Mouse (Mus musculus) forebrain, embryonic 15.5 days (tissue): ENCODE measurements around the gene Noxred1. TPM values are rescaled to one million over a fixed set of nuclear protein-coding genes. Genes with fewer than 3 reads are reported as not detected.
"Not testable (repeated sequence)": the region's sequence is repeated elsewhere in the genome, so short reads cannot be mapped to it uniquely, and the experiment has no call there.

Source experiments
- ATAC-seq: fragments of 200-750 bp; cut with Nextera tagmentation; replicated peaks from 2 replicates; pipeline ENCODE4 v1.8.0; 2017; ENCODE audit warnings: mild to moderate bottlenecking, moderate TSS enrichment, moderate library complexity
- H3K27ac ChIP-seq: fragments of 300-500 bp; sonication (generic); replicated peaks from 2 replicates; pipeline ENCODE4 v1.5.1; 2015; ENCODE audit warnings: mild to moderate bottlenecking, inconsistent platforms
- H3K27me3 ChIP-seq: fragments of 300-500 bp; sonication (generic); 2 replicates; pipeline ENCODE4 v1.6.1; 2015; ENCODE audit warnings: inconsistent platforms
- H3K36me3 ChIP-seq: fragments of 300-500 bp; sonication (generic); 2 replicates; pipeline ENCODE4 v1.6.1; 2015; ENCODE audit warnings: mild to moderate bottlenecking, inconsistent platforms
- H3K4me1 ChIP-seq: fragments of 300-500 bp; sonication (generic); 2 replicates; pipeline ENCODE4 v1.6.1; 2015; ENCODE audit warnings: inconsistent platforms
- H3K4me2 ChIP-seq: fragments of 300-500 bp; sonication (generic); replicated peaks from 2 replicates; pipeline ENCODE4 v1.6.1; 2015; ENCODE audit warnings: mild to moderate bottlenecking, inconsistent platforms
- H3K4me3 ChIP-seq: fragments of 300-500 bp; sonication (generic); 2 replicates; pipeline ENCODE4 v1.5.1; 2015; ENCODE audit warnings: mild to moderate bottlenecking, inconsistent platforms
- H3K9ac ChIP-seq: fragments of 300-500 bp; sonication (generic); replicated peaks from 2 replicates; pipeline ENCODE4 v1.6.1; 2015; ENCODE audit warnings: mild to moderate bottlenecking, inconsistent platforms
- H3K9me3 ChIP-seq: fragments of 300-500 bp; sonication (generic); 2 replicates; pipeline ENCODE4 v1.6.1; 2016; ENCODE audit warnings: inconsistent platforms
- WGBS: fragments of 180-500 bp; shearing (Covaris S2); methylation state at CpG from one replicate; pipeline ENCODE4 v1.1.7; 2015; ENCODE audit warnings: mixed read lengths; 5-methylcytosine and 5-hydroxymethylcytosine counted together
- polyA plus RNA-seq: library from polyadenylated mRNA; unstranded; fragments of >200 nt; fragmentation: Nextera tagmentation; extraction: Ambion mirVana; gene quantifications from 2 replicates; pipeline ENCODE4 v1.2.1, GENCODE M21; 2015

Noxred1 gene
- 0.92 and 1.2 TPM in 2 replicates for polyA plus RNA-seq

DNA sequence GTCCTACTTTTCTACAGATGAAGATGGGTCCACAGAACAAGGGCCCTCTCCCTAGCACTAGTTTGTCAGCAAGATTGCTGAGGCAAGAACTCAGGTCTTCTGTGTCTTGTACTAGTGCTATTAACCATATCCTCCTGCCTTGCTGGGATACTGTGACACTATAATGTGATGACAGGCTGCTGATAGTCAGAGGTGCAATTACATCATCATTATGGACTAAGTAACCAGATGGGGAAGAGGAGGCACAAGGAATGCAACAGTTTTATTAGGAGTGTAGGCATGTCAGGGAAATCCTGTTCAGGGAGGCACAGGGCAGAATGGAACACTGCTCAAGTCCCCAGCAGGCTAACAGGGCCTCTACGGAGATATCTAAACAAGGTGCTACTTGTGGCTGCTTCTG, at the start of gene Noxred1:
Gene Noxred1 (minus strand): TSS at position 101 of the 400 bp plus-strand sequence.
- no peak within 1 kb of the TSS for H3K27ac ChIP-seq
- no peak within 1 kb of the TSS for H3K4me3 ChIP-seq
- H3K27me3 ChIP-seq: no peaks in the 10 kb centered on the region
- no peak within 1 kb of the TSS for H3K4me2 ChIP-seq
- H3K9me3 ChIP-seq: no peaks in the 10 kb centered on the region
- H3K9ac ChIP-seq: no peak within 1 kb of the TSS
- H3K36me3 ChIP-seq: peaks cover 54% of the 10 kb centered on the region
- no peak for ATAC-seq
- WGBS: 82% methylated on average over 1 of the region's 1 CpGs
- H3K4me1 ChIP-seq: no peaks in the 10 kb centered on the region

DNA sequence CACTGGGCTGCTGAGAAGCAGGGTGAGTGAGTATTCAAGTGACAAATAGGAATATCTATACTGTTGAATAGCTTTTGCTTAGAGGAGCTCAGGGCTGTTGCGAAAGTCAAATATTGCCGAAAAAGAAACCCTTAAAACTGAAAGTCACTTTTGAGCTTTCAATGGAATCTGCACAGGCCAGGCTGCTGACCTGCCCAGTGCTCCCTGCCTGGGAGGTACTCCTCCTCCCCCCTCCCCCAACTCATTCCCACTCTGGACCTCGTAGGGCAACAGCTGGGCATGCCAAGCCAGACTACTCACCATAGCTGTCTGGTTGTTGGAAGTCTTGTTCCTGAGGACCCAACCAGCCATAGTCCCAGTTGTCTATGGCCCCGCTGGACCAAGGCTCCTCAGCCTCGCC, 46.2 kb upstream of the Noxred1 start:
- no peaks in the 10 kb centered on the region for H3K4me1 ChIP-seq
- H3K27ac ChIP-seq: no peak overlapping the region
- H3K4me2 ChIP-seq: no peak overlapping the region
- no peak overlapping the region for H3K4me3 ChIP-seq
- no peak for ATAC-seq
- 93% methylated on average over 5 of the region's 5 CpGs for WGBS
- no peaks in the 10 kb centered on the region for H3K27me3 ChIP-seq
- no peaks in the 10 kb centered on the region for H3K9me3 ChIP-seq
- H3K9ac ChIP-seq: no peak overlapping the region
- no peaks in the 10 kb centered on the region for H3K36me3 ChIP-seq

DNA sequence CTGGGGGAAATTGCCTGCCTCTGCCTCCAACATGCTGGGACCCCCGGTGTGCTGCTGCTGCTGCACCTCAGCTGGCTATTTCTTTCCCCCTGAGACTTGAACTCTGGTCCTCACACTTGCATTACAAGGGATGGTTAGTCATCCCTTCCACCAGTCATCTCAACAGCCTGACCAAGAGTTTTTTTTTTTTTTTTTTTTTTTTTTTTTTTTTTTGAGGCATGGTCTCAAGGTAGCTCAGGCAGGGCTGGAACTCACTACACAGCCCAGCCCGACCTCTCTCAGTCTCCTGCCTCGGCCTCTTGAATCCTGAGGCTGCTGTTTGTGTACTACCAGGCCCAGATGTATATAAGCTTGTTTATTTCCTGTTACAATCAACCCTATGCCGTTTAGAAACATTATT, 45.7 kb upstream of the Noxred1 start:
- ATAC-seq: no peak
- WGBS: 80% methylated on average over 4 of the region's 4 CpGs
- no peaks in the 10 kb centered on the region for H3K36me3 ChIP-seq
- H3K9me3 ChIP-seq: no peaks in the 10 kb centered on the region
- no peak overlapping the region for H3K4me2 ChIP-seq
- H3K27ac ChIP-seq: no peak overlapping the region
- H3K4me1 ChIP-seq: no peaks in the 10 kb centered on the region
- H3K27me3 ChIP-seq: no peaks in the 10 kb centered on the region
- no peak overlapping the region for H3K4me3 ChIP-seq
- no peak overlapping the region for H3K9ac ChIP-seq

DNA sequence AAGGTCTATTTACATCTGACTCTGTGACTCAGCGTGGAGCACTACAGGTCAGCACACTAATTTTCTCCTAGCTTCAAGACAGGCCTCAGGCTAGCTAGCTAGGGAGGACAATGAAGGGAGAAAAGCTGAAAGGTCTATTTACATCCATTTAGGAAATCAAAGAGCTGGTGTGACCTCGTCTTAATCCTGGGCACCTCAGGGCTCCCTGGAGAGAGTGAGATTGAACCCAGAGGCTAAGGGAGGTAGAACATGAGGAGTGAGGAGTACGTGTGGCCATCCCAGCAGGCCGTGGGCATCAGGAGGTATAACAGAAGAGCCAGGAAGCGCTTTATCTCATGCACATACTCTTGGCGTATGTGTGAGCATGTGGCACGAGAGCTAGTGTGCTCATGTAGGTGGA, 45.2 kb upstream of the Noxred1 start:
- Histone ChIP-seq H3K9me3 (no peaks in the 10 kb centered on the region), H3K27ac (no peak overlapping the region), H3K27me3 (no peaks in the 10 kb centered on the region), H3K4me3 (no peak overlapping the region), H3K9ac (no peak overlapping the region), H3K4me2 (no peak overlapping the region), H3K4me1 (no peaks in the 10 kb centered on the region), H3K36me3 (no peaks in the 10 kb centered on the region)
- ATAC-seq: no peak
- WGBS: 60% methylated on average over 7 of the region's 7 CpGs

DNA sequence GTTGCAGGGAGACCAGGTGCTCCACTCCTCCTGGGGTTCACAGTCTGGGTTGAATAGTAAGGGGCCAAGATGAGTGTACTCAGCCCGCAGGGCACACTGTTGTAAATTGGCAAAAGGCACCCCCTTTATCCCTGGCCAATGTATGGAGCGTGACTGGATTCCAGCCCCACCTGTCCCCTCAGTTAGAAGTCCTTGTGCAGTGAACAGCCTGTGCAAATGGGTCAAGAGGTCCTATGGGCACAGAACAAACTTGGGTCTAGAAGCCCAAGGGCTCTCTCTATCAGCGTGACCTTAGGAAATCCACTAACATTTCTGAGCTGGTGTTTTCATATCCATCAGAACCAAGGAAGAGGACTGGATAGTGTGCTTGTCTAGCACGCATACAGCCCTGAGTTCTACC, 44.2 kb upstream of the Noxred1 start:
- Histone ChIP-seq H3K27ac (no peak overlapping the region), H3K4me1 (no peaks in the 10 kb centered on the region), H3K4me2 (no peak overlapping the region), H3K9ac (no peak overlapping the region), H3K9me3 (no peaks in the 10 kb centered on the region), H3K36me3 (no peaks in the 10 kb centered on the region), H3K4me3 (no peak overlapping the region), H3K27me3 (no peaks in the 10 kb centered on the region)
- 99% methylated on average over 4 of the region's 4 CpGs for WGBS
- ATAC-seq: no peak

DNA sequence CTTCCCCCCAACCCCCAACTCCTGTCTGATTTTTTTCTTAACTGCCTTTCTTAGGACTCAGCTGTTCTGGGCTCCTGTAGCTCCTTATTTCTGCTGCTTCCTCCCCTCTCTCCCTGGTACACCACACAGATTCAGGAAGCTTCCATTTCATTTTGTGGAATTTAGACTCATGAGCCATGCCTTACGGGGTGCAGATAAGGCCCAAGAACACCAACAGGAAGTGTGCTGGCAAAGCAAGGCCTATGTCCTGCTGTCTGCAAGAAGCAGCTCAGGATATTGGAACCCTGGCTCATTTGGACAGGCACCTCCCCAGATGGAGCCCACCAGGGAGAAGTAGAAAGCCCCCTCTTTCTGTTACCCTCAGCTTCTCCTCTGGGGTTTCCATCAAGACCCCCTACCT, 43.2 kb upstream of the Noxred1 start:
- H3K9ac ChIP-seq: no peak overlapping the region
- ATAC-seq: no peak
- no peak overlapping the region for H3K4me2 ChIP-seq
- no peaks in the 10 kb centered on the region for H3K36me3 ChIP-seq
- no peak overlapping the region for H3K27ac ChIP-seq
- H3K4me1 ChIP-seq: no peaks in the 10 kb centered on the region
- no peaks in the 10 kb centered on the region for H3K27me3 ChIP-seq
- no peaks in the 10 kb centered on the region for H3K9me3 ChIP-seq
- no peak overlapping the region for H3K4me3 ChIP-seq
- WGBS: 87% methylated on average over 1 of the region's 1 CpGs

DNA sequence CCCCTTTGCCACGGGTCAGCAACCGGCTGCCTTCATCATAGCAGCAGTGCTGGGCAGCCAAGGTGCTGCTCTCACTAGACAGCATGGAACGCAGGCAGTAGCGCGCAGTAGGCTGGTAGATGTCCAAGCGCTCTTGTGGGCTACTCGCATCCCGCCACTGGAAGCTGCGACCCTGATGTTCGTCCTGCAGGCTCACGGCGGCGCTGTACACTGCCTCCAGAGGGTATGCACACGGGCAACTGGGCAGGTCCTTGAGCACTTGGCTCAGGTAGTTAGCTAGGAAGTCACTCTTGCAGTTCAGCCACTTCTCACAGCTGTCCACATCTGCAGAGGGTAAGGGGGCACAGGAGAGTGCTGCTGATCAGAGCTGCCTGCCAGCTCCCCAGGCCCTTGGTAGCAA, 41.3 kb upstream of the Noxred1 start:
- Histone ChIP-seq H3K4me2 (no peak overlapping the region), H3K36me3 (peaks cover 16% of the 10 kb centered on the region), H3K27me3 (no peaks in the 10 kb centered on the region), H3K9me3 (no peaks in the 10 kb centered on the region), H3K4me1 (no peaks in the 10 kb centered on the region), H3K27ac (no peak overlapping the region), H3K4me3 (no peak overlapping the region), H3K9ac (no peak overlapping the region)
- WGBS: 42% methylated on average over 14 of the region's 14 CpGs
- no peak for ATAC-seq

DNA sequence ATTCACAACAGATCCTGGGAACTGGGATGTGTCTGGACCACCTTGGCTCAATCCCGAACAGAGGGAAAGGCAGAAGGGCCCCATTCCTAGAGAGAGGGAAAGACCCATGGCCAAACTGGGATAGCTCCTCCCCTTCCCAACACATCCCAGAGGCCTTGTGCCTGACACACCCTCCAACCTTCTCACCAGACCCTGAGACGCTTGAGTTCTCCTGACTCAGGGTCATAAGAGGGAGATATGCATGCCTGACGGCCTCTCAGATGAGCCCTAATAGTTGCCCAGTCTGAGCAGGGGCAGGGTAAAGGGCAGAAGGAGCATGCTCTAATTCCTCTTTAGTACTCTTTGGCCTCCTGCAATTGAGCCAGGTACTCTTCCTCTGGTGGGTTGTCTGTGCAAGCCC, 40.8 kb upstream of the Noxred1 start:
- no peak overlapping the region for H3K4me3 ChIP-seq
- no peaks in the 10 kb centered on the region for H3K9me3 ChIP-seq
- H3K4me2 ChIP-seq: no peak overlapping the region
- no peak overlapping the region for H3K27ac ChIP-seq
- 69% methylated on average over 3 of the region's 3 CpGs for WGBS
- H3K9ac ChIP-seq: no peak overlapping the region
- no peaks in the 10 kb centered on the region for H3K4me1 ChIP-seq
- H3K27me3 ChIP-seq: no peaks in the 10 kb centered on the region
- peaks cover 21% of the 10 kb centered on the region for H3K36me3 ChIP-seq
- ATAC-seq: no peak

DNA sequence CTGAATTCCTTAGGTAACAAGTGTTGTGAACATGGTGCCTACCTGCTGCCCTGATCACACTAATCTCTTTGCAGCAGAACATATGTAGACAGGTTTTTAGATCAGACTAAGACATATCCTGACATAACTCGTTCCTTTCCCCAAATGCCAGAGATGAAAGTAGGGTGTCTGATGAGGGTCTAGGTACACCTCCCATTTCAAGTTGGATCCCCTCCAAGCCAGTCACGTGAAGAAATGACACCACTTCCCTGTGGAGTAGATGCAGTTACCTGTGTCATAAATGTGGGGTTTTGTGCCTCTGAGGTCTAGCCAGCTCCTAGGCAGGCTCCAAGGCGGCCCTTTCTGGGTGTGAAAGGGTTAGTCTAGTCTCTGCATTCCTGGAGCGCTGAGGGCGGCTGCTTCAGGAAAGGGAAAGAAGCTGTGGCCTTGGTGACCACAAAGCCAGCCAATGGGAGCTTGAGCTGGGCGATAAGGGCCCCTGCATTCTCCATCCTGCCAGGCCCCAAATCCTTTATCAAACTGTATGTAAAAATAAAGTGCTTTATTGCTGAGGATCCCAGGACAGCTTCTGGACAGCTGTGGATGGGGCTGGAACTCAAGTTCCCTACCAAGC, 39.7 kb upstream of the Noxred1 start:
- 21% methylated on average over 6 of the region's 6 CpGs for WGBS
- no peaks in the 10 kb centered on the region for H3K9me3 ChIP-seq
- ATAC-seq: no peak

DNA sequence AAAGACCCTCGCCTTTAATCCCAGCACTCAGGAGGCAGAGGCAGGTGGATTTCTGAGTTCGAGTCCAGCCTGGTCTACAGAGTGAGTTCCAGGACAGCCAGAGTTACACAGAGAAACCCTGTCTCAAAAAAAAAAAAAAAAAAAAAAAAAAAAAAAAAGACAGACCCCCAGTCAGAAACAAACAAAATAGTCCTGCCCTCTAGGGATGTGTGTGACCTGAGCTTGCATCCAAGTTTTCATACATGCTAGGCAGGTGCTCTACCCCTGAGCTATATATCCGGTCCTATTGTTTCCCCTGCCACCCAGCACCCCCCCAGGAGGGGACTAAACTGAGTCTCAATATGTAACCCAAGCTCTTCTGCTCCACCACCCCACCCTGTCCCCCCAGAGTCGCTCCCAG, 38.7 kb upstream of the Noxred1 start:
- H3K9me3 ChIP-seq, H3K9ac ChIP-seq, H3K4me2 ChIP-seq, H3K4me1 ChIP-seq, H3K27ac ChIP-seq, H3K4me3 ChIP-seq, ATAC-seq, H3K27me3 ChIP-seq: not testable (repeated sequence)
- peaks cover 41% of the 10 kb centered on the region for H3K36me3 ChIP-seq
- WGBS: 82% methylated on average over 4 of the region's 4 CpGs

More for the DNA sequence above, 39.7 kb upstream of the Noxred1 start:
- Histone ChIP-seq H3K4me1 (no peaks in the 10 kb centered on the region), H3K4me3 (no peak overlapping the region), H3K27me3 (no peaks in the 10 kb centered on the region), H3K4me2 (no peak overlapping the region), H3K9ac (no peak overlapping the region), H3K36me3 (peaks cover 31% of the 10 kb centered on the region), H3K27ac (no peak overlapping the region)

DNA sequence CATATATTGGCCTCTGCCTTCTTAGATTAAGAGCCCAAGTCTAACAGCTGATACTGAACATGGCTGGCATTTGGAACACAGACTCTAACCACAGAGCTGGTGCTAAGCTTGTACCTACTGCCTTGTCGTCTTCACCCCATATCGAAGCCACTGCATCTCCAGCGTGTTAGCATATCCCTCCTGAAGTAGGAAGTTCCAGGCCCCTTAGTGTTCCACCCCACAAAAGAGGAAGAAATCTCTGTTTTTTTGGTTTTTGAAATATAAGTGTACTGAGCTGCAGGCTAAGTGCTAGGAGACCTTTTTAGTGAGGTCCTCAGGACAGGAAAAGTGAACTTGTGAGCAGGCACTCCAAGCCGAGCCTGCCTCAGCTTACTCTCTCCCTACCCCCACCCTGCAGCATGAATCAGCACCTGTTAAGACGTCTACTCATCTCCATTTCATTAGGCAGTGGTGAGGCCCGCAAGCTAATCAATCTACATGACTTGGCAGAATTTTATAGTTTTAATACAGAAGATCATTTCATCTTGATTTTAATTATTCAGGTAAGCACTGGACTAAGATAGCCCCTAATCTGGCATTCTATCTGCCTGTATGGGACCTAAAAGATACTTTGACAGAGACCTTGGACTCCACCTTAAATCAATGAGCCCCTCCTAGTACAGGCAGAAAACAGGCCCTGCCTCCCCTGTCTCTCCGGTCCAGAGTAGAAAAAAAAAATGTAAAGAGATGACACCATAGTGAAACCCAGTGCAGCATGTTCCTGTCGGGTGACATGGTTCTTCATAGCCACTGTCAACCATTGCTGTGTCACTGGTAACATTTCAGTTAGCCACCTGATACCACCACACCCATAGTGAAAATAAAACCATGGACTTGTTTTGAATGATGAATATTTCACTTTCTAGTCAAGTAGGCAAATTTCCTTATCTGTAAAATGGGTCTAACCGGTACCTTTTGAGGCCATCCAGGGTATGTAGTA, 36.6 kb upstream of the Noxred1 start:
- Histone ChIP-seq H3K4me3 (no peak overlapping the region), H3K27me3 (no peaks in the 10 kb centered on the region), H3K27ac (no peak overlapping the region), H3K9me3 (no peaks in the 10 kb centered on the region), H3K36me3 (peaks cover 61% of the 10 kb centered on the region), H3K4me1 (no peaks in the 10 kb centered on the region), H3K9ac (no peak overlapping the region), H3K4me2 (no peak overlapping the region)
- WGBS: 91% methylated on average over 9 of the region's 9 CpGs
- ATAC-seq: no peak

DNA sequence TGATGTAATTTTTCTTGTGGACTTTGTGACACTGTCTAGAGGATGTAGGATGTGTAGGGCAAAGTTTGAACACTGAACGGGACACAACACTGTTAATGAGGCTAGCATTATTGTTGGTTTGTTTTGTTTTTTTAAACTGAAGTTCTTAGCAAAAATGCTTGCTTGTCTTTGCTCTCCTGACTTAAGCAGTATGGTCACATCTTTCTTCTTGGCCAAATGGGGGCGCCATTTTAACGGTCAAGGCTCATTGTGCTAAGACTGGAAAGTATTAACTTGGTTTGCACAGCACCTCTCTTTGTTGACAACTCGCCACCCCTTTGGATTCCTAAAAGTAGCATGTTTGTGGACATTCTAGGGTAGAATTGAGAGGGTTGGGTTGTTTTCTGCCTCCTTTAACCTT, 29.1 kb upstream of the Noxred1 start:
- peak overlapping the region; percentile 92 for H3K9ac ChIP-seq
- H3K27me3 ChIP-seq: no peaks in the 10 kb centered on the region
- no peak overlapping the region for H3K27ac ChIP-seq
- ATAC-seq: no peak
- H3K36me3 ChIP-seq: peaks cover 42% of the 10 kb centered on the region
- H3K4me3 ChIP-seq: peak overlapping the region; percentile 78
- WGBS: 13% methylated on average over 4 of the region's 4 CpGs
- H3K4me2 ChIP-seq: peak overlapping the region; percentile 96
- no peaks in the 10 kb centered on the region for H3K9me3 ChIP-seq
- H3K4me1 ChIP-seq: peaks cover 31% of the 10 kb centered on the region
